Mouse (Mus musculus) left cerebral cortex, adult 2 months (tissue): ENCODE measurements around the gene Hacd4. TPM values are rescaled to one million over a fixed set of nuclear protein-coding genes. Genes with fewer than 3 reads are reported as not detected.

Experiments used
- DNase-seq, 2 experiments: peaks; one replicate each; pipeline ENCODE4 v3.0.0; 2021 to 2022; ENCODE audit warnings: low spot score in 2 of 2, mixed read lengths in 1 of 2; ENCODE audit errors: extremely low spot score in 1 of 2
- H3K27ac ChIP-seq: fragments of 200-600 bp; 2 replicates; pipeline ENCODE4 v1.8.1; 2022
- H3K4me3 ChIP-seq: fragments of 200-600 bp; 2 replicates; pipeline ENCODE4 v1.8.1; 2022
- CTCF ChIP-seq: fragments of 200-600 bp; IDR thresholded peaks from 2 replicates; pipeline ENCODE4 v1.8.1; 2022; ENCODE audit warnings: antibody characterized with exemption, mild to moderate bottlenecking, moderate library complexity
- intact Hi-C: fragments of 180-260 bp; cut with DNase I; formaldehyde crosslinking; loops from one replicate; pipeline ENCODE4 v1.15.1; 2025
- total RNA-seq, 2 experiments: library from RNA; stranded (reverse); gene quantifications; 2 replicates each; pipeline ENCODE4 v1.2.3; 2021

Gene Hacd4
- total RNA-seq, 2 experiments from 2014 or later = 1.2 to 1.7 TPM

DNA sequence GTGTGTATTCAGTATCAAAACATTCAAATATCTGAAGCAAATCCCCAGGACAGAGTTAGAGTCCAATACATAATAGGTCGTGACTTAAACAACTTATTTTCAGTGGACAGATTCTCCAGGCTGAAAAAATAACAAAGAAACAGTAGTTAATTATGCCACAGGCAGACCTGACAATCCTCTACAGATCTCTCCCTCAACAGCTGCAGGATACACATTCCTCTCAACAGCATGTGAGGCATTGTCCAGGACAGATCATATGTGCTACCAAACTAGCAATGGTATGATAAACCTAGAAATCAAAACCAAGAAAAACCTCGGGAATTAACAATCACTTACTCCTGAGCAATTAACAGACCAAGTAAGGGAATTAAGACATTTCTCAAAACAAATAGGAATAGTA lies 22.6 kb upstream of the Hacd4 start:
- Histone ChIP-seq H3K4me3 (no peak overlapping the region), H3K27ac (no peak overlapping the region)
- no peak for TF ChIP-seq CTCF
- intact Hi-C loops = no loop called here
- DNase-seq = no peak

- Histone ChIP-seq H3K4me3 (no peak overlapping the region), H3K27ac (no peak overlapping the region)
- no peak for TF ChIP-seq CTCF
- intact Hi-C loops = no loop called here
- DNase-seq = no peak
Observed at GRCm38 (mm10) chr4:88458673-88459072, 19.9 kb upstream of the Hacd4 start.

DNA sequence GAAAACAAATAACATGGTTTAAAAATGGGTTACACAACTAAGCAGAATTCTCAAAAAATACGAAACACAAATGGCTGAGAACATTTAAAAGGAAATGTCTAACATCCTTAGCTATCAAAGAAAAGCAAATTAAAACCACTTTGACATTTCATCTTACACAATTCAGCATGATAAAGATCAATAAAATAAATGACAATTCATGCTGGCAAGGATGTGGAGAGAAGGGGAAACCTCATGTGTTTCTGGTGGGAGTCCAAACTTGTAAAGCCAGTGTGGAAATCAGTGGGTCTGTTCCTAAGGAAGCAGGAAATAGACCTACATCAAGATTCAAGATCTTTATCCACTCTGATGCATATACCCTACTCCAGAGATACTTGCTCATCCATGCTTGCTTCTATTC lies 19.4 kb upstream of the Hacd4 start:
- Histone ChIP-seq H3K27ac (no peak overlapping the region), H3K4me3 (no peak overlapping the region)
- no peak for DNase-seq
- TF ChIP-seq CTCF = no peak
- intact Hi-C loops = no loop called here

GRCm38 (mm10) chr4:88450087-88450765 lies 11.5 kb upstream of the Hacd4 start:
- intact Hi-C loops = loop anchor here (5.0 kb wide), 1 partner anchor 48 kb away; no protein-coding TSS in a partner anchor
- Histone ChIP-seq H3K27ac (no peak overlapping the region), H3K4me3 (no peak overlapping the region)
- TF ChIP-seq CTCF = no peak
- no peak for DNase-seq

DNA sequence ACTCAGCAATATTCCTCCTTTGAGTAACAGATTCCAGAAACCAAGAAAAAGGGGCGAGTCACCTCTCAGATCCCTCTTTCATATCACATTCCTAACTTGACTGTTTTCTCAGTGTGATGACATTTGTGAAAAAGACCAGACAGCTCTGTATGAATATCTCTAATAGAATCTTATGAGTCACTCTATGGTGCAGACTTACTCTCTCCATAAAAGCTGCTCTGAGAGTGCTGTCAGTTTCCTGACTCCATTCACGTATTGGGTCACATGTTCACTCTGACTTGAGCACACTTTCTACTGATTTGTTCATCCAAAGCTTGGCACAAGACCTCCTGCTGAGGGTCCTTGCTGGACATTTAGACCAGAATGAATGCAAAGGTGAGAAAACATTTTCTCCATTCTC lies 10.2 kb upstream of the Hacd4 start:
- no peak for DNase-seq
- TF ChIP-seq CTCF = no peak
- H3K4me3 ChIP-seq = no peak overlapping the region
- intact Hi-C loops = no loop called here
- no peak overlapping the region for H3K27ac ChIP-seq

GRCm38 (mm10) chr4:88440814-88441213 lies 2.1 kb upstream of the Hacd4 start:
- intact Hi-C loops = no loop called here
- H3K27ac ChIP-seq = no peak overlapping the region
- no peak for DNase-seq
- no peak for TF ChIP-seq CTCF
- H3K4me3 ChIP-seq = no peak overlapping the region

DNA sequence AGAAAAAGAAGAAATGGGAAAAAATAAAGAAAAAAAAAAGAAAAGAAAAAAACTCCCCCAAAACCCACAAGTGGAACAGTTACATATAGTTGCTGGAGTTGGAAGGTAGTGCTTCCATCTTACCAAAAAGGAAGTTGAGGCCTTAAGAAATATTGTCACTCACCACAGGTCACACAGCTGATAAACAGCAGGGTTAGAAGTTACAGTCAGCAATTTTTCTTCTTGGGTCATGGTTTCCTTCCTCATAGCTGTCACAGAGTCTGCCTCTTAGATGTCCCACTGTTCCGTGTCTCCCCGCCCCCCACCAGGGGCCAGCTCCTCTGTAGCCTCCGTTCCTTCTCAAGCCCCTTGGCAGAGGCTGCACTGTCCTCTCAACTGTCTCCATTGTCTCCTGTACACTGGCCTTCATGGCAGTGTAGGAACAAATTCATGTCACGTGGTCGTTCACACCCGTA lies 968 bp upstream of the Hacd4 start:
- DNase-seq = no peak
- no peak overlapping the region for H3K27ac ChIP-seq
- intact Hi-C loops = no loop called here
- H3K4me3 ChIP-seq = no peak overlapping the region
- TF ChIP-seq CTCF = no peak

DNA sequence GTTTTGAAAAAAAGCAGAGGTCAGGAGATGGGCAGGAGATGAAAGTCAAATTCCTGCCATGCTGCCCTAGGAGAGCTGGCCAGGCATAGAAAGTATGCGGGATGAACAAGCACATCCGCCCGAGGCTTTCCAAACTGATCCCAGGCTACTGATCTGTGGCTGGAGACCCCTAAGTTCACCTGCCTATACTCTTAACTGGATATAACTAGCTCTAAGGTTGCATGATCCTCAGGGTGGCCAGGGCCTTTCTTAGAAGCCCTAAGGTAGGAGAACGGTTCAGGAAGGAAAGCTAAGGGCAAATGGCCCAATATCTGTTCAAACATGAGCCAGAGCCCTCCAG lies 232 bp upstream of the Hacd4 start:
- TF ChIP-seq CTCF = no peak
- intact Hi-C loops = no loop called here
- Histone ChIP-seq H3K27ac (no peak overlapping the region), H3K4me3 (peak overlapping the region; percentile 37)
- DNase-seq = no peak

DNA sequence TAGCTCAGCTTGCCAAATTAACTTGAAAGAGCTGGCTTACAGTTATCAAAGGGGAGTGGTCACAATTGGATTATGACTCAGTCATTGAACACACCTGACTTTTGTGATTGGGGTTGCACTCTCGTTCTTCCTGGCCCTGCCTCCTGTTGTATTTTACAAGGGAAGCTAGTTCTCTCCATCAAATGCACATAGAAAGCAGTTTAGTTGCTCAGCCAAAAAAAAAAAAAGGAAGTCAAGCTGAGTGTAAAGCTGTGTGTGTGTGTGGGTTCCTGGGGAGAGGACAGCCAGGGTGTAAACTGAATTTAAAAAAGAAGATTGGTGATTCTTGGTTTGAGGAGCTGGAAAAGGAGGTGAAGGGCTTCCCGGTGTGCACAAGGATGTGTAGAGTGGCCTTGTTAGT lies 811 bp downstream of the Hacd4 start:
- intact Hi-C loops = no loop called here
- DNase-seq = no peak
- TF ChIP-seq CTCF = no peak
- Histone ChIP-seq H3K27ac (no peak overlapping the region), H3K4me3 (no peak overlapping the region)

- TF ChIP-seq CTCF = no peak
- intact Hi-C loops = no loop called here
- no peak overlapping the region for H3K27ac ChIP-seq
- DNase-seq = no peak
- H3K4me3 ChIP-seq = no peak overlapping the region
Observed at GRCm38 (mm10) chr4:88437166-88437565, 1.6 kb downstream of the Hacd4 start.

GRCm38 (mm10) chr4:88436593-88437165 lies 2.0 kb downstream of the Hacd4 start:
- intact Hi-C loops = no loop called here
- no peak for TF ChIP-seq CTCF
- Histone ChIP-seq H3K4me3 (no peak overlapping the region), H3K27ac (no peak overlapping the region)
- no peak for DNase-seq

DNA sequence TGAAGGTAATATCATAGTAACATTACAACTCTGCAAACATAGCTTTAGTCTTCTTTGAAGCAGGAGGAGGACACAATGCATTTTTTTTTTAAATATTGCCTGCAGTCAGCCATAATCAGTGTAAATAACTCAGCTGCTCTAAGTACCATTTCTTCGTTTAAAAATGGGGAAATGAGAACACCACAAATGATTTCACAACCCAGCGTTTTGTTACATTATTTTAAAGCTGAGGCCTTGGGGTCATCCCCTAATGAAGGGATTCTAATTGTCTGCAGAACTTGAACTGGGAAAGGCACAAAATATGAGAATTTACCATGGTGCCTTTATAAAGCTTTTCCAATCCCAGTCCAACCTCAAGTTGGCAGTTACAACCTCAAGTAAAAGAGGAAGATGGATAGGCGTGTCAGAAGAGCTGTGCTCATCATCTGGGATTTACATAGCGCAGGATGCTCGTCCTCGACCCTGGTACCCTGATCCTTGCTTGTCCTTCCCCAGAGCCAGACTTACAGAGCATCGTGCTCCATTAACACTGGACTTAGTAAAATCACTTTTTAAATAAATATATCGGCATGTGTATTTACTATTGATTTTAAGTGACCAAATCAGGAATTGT lies 6.2 kb downstream of the Hacd4 start:
- intact Hi-C loops = loop anchor here (5.0 kb wide), 1 partner anchor 35 kb away; no protein-coding TSS in a partner anchor

More for the DNA sequence above, 6.2 kb downstream of the Hacd4 start:
- H3K27ac ChIP-seq = no peak overlapping the region
- TF ChIP-seq CTCF = no peak
- H3K4me3 ChIP-seq = no peak overlapping the region
- no peak for DNase-seq
